Mouse (Mus musculus): ENCODE data around the gene Mprip.
A peak's percentile ranks its signal among the peaks of the same experiment; 100 is the strongest.

Gene Mprip

DNA sequence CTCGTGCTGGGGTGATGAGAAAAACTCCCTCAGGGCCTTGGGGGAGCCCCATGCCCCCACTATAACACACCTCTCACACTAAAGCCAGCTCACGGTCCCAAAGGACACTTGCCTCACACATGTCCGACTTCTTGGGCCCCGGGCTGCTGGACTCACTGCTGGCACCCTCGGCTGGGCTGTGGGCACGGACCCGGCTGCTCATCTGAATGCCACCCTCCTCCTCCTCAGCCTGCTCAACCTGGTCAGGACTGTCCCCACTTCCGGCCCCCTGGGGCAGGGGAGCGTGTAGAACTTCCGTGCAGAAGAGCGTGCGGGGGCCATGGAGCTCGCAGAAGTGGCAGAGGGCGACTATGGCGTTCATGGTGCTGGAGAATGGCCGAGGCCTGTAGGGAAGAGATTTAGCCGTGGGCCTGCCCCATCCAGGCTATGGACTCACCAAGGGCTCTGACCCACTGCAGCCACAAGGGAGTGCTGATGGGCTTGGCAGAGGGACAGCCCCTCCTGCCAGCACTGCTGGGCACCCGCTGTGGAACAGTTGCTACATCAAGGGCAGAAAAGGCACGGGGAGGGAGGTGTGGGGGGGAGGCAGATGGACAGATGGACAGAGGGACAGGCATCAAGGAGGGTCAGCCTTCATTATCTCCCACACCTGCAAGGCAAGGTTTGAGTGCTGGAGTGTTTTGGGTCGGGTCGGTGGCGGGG, 143.5 kb downstream of the Mprip start:
- no peak for DNase-seq (ENCODE audit: low read depth)

DNA sequence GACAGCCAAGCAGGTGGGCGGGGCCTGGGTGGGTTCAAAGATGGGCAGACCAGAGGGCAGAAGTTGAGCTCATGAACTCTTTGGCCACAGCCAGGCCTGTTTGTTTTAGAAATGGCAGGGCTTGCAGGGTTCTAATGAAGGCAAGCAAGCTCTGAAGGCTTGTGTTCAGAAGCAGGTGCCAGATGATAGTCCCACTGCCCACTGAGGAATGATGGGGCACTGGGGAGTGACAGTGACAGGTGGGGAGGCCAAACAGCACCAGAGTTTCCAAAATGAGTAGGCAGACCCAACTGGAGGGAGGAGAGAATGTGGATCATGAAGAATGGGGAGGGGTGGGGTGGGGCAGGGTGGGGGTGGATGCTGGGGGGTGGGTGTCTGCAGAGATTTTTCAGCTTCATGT, 144.2 kb downstream of the Mprip start:
- no peak for DNase-seq (ENCODE audit: low read depth)

DNA sequence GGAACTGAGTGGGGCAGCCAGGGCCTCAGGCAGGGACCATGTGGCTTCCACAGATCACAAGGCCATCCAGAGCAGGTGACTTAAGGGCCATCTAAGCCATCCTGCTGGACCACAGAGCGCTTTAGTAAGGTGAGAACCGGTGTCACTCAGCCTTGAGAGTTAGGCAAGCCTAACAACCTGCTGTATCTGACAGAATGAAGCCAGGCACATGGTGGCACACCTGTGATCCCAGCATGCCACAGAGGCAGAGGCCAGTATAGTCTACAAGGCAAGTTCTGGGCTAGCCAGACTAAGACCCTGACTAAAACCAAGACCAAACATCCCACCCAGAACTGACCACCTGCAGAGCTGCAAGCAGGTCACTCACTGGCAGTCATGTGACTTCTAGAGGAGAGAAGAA, 144.6 kb downstream of the Mprip start:
- DNase-seq (ENCODE audit: low read depth), result no peak

DNA sequence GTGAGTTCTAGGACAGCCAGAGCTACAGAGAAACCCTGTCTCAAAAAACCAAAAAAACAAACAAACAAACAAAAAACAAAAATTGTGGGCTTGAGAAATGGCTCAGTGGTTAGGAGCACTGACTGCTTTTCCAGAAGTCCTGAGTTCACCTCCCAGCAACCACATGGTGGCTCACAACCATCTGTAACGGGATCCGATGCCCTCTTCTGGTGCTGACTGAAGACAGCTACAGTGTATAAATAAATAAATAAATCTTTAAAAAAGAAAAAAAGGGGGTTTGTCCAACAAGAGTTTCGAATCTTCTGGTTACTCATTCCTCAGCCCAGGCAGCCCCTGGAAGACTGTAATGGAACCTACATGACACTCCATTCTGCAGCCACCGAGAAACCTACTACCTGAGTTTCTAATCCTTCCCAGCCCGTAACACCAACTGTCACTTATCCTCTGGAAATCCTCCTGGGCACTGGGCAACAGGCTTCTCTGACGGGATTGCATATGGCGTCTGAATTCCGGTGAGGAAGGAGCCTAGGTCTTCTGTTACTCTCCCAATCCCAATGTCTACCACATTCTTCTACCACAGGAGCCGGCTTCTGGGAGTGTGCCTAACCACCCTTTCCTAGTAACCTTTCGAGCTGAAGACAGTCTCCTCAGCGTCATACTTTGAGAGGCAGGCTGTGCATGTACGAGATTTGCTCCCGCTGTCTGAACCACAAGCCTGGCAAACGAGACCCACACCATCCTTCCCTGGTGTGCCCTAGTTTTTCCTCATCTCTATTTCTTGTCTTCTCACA, 147.3 kb downstream of the Mprip start:
- DNase-seq (ENCODE audit: low read depth), result no peak

DNA sequence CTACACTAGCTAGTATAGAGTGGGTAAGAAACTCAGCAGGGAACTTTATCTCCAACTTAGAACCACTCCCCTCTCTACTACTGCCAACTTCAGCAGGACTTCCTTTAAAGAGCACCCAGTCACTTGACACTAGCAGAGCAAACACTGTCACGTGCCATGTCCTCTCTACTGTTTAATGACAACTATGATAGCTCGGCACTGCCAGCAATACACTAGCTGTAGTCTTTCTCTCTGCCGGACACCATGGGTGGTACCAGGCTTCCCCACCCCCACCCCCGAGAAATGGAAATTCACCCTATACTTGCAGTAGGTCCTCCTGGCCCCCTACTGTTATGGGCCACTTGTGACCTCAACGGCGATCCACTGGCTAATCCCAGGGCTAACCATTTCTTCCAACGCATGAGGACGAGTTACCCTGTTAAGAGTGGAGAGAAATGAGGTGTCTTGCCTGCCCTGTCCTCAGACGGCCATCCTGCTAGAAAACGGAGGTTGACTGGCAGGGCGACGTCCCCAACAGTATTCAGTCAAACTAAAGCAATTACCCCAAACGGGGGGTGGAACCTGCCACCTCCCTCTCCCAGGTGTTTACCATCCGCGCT, 148.1 kb downstream of the Mprip start:
- peak; percentile 38 for DNase-seq (ENCODE audit: low read depth)

DNA sequence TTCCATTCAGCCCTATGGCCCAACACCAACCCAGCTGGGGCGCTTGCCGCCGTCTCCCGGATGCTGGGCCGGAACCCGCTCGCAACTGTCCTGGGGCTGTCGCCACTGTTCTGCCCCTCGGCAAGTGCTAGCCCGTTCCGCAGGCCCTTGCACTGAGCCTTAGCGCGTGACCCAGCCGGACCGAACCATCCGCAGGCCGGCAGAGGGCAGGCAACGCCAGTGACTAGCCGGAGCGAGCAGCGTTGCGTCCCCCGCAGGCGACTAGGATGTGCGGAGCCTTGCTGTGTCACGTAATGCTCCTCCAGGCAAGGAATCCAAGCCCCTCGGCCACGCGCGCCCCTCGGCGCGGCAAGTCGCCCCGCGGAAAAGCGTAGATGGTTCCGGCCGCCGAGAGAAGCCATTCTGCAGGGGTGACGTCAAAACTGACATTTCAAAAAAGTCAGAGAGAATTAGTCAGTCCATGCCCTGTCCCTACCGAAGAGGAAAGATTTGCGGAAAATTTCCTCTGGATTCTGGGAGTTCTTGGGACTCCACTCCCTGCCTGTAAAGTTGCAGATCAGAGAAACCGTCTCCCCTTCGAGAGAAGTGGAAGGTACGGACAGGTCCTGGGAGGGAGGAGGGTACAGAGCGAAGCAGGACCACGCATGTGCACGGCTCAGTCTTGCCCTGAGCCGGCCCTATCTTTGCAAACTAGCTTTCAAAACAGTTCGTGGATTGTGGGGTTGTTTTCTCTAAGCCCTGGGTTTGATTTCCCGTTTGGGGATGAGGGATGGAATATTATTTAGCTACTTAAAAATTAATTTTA, 148.8 kb downstream of the Mprip start, which contains the start of gene Flcn:
TSS of gene Flcn (minus strand) at position 347 of the 805 bp plus-strand sequence.
- peak; percentile 65 for DNase-seq (ENCODE audit: low read depth)

DNA sequence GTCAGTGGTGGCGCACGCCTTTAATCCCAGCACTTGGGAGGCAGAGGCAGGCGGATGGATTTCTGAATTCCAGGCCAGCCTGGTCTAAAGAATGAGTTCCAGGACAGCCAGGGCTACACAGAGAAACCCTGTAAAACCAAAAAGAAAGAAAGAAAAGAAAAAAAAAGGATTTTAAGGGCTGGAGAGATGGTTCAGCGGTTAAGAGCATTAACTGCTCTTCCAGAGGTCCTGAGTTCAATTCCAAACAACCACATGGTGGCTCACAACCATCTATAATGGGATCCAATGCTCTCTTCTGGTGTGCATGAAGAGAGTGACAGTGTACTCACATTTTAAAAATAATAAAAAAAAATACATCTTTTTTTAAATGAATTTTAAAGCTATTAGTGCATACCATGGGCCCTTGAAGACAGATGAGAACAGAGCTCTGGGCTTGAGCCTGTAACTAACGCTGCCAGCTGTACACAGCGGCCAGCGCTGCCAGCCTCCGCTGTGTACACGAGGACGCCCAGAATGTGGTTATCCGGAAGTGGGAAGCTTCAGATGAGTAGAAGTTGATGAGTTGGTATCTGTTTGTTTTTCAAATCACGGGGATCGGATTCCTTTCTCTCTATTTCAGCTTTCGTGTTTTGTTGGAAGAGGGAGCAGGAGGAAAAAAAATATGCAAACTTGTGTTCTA, 149.5 kb downstream of the Mprip start:
- no peak for DNase-seq (ENCODE audit: low read depth)

DNA sequence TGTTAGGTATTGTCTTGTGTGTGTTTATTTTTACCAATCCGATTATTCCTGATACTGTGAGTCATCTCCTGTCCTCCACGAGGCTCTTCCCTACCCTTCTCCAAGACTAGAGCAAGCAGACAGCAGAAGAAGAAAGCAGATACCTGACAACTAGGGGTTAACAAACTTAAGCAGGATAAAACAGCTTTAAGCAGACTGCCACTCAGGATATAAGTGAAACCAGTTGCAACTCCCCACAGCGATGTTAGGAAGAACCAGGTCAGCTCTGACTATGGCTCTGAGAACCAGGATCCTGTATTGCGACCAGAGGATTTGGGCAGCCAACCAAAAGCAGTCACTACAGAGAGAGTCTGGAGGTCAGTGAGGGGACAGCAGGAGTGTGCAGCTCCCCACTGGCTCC, 150.1 kb downstream of the Mprip start:
- DNase-seq (ENCODE audit: low read depth), result no peak

DNA sequence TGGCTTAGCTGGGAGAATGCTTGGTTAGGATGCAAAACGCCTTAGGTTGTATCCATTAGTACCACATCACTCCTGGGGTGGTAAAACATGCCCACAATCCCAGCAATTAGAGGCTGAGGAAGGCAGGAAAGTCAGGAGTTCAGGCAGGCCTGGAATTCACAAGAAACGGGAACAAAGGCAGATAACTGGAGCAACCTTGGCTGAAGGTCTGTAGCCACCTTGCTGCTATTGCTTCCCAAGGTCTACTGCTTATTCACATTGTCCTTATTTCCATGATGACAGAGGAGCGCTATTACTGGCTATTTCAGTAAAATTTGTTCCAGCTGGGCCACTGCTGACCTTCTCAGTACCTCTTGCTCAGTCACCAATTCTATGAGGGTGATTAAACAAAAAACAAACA, 152.2 kb downstream of the Mprip start:
- no peak for DNase-seq (ENCODE audit: low read depth)

DNA sequence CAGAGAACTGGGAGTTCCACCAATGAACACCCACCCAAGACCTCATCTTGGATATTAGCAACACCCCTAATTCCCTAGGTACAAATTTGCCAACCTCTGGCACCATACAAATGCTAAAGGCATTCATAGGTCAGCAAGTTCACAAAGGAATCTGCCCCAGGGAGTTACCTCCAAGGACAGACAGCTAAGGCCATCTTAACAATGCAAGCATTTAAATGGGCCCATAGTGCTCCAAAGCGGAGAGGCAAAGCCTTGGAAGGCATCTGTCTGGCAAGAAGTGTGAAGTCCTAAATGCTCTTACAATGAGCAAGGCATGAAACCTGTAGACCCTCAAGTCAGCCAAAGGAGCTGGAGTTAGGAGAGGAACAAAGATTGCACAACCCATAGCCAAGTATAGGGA, 153.2 kb downstream of the Mprip start:
- DNase-seq (ENCODE audit: low read depth), result no peak

DNA sequence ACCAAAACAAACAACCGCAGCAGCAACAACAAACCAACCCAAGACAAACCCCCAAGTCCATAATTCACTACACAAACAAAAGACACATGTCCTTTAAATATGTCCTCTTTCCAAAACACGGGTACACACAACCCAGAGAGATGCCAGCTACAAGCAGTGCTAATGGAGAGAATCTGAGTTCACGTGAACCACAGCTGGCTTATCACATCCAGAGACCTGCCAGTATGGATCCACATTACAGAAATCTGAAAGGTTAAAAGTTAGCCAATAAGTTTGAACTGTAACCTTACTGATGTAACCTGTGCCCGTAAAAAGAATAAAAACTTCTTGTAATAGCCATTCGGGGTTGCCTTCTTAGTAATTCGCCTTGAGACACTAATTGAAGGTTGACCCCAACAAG, 153.8 kb downstream of the Mprip start:
- DNase-seq (ENCODE audit: low read depth), result no peak

DNA sequence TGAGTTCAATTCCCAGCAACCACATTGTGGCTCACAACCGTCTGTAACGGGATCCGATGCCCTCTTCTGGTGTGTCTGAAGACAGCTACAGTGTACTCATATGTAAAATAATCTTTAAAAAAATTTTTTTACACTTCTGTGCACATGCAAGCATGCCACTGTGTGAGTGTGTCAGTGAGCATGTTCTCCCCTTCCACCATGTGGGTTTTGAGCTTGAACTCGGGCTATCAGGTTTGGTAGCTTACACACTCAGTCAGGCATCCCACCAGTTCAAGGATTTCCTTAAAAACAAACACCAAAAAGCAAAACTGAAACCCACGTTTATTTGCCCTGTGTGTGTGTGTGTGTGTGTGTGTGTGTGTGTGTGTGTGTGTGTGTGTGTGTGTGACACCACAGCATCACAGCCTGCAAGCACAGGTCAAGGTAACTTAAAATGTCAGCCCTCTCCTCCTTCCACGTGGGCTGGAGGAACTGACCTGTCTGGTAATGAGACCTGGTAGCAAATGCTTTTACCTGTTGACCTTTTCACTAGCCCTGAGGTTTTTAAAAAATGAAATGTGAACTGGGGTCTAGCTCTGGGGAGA, 154.5 kb downstream of the Mprip start:
- DNase-seq (ENCODE audit: low read depth), result no peak

DNA sequence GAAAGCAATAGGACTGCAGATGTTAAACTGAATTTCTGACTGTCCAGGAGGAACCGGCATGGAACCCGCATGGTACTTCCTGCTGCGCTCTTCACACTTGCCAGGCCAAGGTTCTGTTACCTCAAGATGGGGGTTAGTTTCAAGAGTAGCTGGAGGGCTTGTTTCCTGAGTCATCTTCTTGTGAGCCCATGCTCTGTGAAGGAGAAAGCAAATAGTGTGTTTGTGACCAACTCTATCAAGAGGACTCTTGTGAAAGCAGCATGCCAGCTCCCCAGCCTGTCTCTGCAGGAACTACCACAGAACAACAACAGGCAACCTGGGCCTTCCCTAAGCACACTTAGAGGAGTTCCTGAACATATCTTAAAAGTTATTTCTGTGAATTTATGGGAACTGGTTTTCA, 156.8 kb downstream of the Mprip start:
- no peak for DNase-seq (ENCODE audit: low read depth)

DNA sequence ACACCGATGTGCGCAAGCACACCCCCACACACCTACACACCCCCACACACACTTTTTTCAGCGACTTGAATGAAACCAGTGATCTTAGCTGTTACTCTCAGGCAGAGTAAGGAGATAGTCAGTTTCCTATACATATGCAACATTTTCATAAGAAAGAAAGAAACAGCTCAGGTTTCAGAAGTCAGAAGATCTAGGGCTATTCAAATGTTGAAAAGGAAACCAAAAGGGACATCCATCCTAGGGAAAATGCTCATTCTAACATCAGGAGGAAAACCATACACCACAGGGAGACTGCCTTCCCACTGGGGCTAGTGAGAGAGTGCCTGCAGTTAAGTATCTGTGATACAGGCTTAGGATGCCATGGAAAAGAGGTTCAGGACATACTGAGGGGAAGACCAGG, 160.5 kb downstream of the Mprip start:
- DNase-seq (ENCODE audit: low read depth), result no peak
